Mouse (Mus musculus): ENCODE measurements around the gene Gm3336. TPM values are rescaled to one million over a fixed set of nuclear protein-coding genes. Genes with fewer than 3 reads are reported as not detected.

The Gm3336 gene
- polyA plus RNA-seq, 1 experiment: 0.23 TPM

GRCm38 (mm10) chr8:70758616-70759561, 40.5 kb downstream of the Gm3336 start:
- no peak for TF ChIP-seq POLR2A (IDR thresholded peaks at IDR 0.05; ENCODE audit: insufficient read length, low read depth)
- peak; percentile 18 for TF ChIP-seq POLR2AphosphoS2 (IDR thresholded peaks at IDR 0.05; ENCODE audit: insufficient read length, low read depth)
- no peak for TF ChIP-seq USF1 (IDR thresholded peaks at IDR 0.05; ENCODE audit: low read depth)
- TF ChIP-seq REST (IDR thresholded peaks at IDR 0.05; ENCODE audit: insufficient read depth, insufficient read length): no peak
- peak overlapping the region; percentile 81 for H3K4me2 ChIP-seq (ENCODE audit: low read depth)
- H3K4me3 ChIP-seq: peak overlapping the region; percentile 41

GRCm38 (mm10) chr8:70760350-70760749, 42.0 kb downstream of the Gm3336 start:
- H3K79me2 ChIP-seq (ENCODE audit: control insufficient read depth, insufficient read depth): no peaks in the 10 kb centered on the region
- TF ChIP-seq POLR2AphosphoS2 (IDR thresholded peaks at IDR 0.05; ENCODE audit: insufficient read length, low read depth): no peak
- no peak for TF ChIP-seq MYOD1 (IDR thresholded peaks at IDR 0.05; ENCODE audit: control insufficient read depth in 1 of 3, insufficient read length in 2 of 3, low read depth in 2 of 3)
- TF ChIP-seq REST (IDR thresholded peaks at IDR 0.05; ENCODE audit: insufficient read depth, insufficient read length): no peak
- no peak for TF ChIP-seq E2F4 (IDR thresholded peaks at IDR 0.05; ENCODE audit: insufficient read depth)
- no peak for TF ChIP-seq MAX (IDR thresholded peaks at IDR 0.05; ENCODE audit: low read depth)
- TF ChIP-seq POLR2A (IDR thresholded peaks at IDR 0.05; ENCODE audit: insufficient read length, low read depth): no peak
- no peak for TF ChIP-seq USF1 (IDR thresholded peaks at IDR 0.05; ENCODE audit: low read depth)
- no peak for TF ChIP-seq CEBPB (IDR thresholded peaks at IDR 0.05; ENCODE audit: insufficient read depth, poor library complexity, severe bottlenecking)
- no peak for TF ChIP-seq TCF3 (IDR thresholded peaks at IDR 0.05; ENCODE audit: insufficient read length, low read depth)
- TF ChIP-seq MYOG (IDR thresholded peaks at IDR 0.05; ENCODE audit: control insufficient read depth in 1 of 3, insufficient read depth in 1 of 3, insufficient read length in 2 of 3, low read depth in 2 of 3): no peak
- TF ChIP-seq TCF12 (IDR thresholded peaks at IDR 0.05; ENCODE audit: insufficient read depth, poor library complexity, severe bottlenecking): no peak
- TF ChIP-seq SRF (IDR thresholded peaks at IDR 0.05; ENCODE audit: control insufficient read depth, insufficient read length, low read depth): no peak
- H3K36me3 ChIP-seq (ENCODE audit: control insufficient read depth, insufficient read depth): no peaks in the 10 kb centered on the region
- H3K4me2 ChIP-seq (ENCODE audit: low read depth): peak overlapping the region; percentile 81
- H3K27me3 ChIP-seq (ENCODE audit: control insufficient read depth, insufficient read depth, insufficient read length): no peaks in the 10 kb centered on the region
- peak overlapping the region; percentile 79 for H3ac ChIP-seq (ENCODE audit: control insufficient read depth, insufficient read length)
- H3K4me3 ChIP-seq: peak overlapping the region; percentile 41

More at GRCm38 (mm10) chr8:70758616-70759561, 40.5 kb downstream of the Gm3336 start:
- Histone ChIP-seq H3K79me2 (ENCODE audit: control insufficient read depth, insufficient read depth) (no peaks in the 10 kb centered on the region), H3K27me3 (ENCODE audit: control insufficient read depth, insufficient read depth, insufficient read length) (no peaks in the 10 kb centered on the region), H3ac (ENCODE audit: control insufficient read depth, insufficient read length) (no peak overlapping the region), H3K36me3 (ENCODE audit: control insufficient read depth, insufficient read depth) (no peaks in the 10 kb centered on the region)

GRCm38 (mm10) chr8:70760775-70761406, 42.5 kb downstream of the Gm3336 start, which contains the start of gene Mpv17l2:
Gene Mpv17l2, minus strand, starts transcription at chr8:70760946.
- TF ChIP-seq MYOD1 (IDR thresholded peaks at IDR 0.05; ENCODE audit: control insufficient read depth in 1 of 3, insufficient read length in 2 of 3, low read depth in 2 of 3) (no peak), TCF12 (IDR thresholded peaks at IDR 0.05; ENCODE audit: insufficient read depth, poor library complexity, severe bottlenecking) (no peak), SRF (IDR thresholded peaks at IDR 0.05; ENCODE audit: control insufficient read depth, insufficient read length, low read depth) (peak; percentile 41), TCF3 (IDR thresholded peaks at IDR 0.05; ENCODE audit: insufficient read length, low read depth) (no peak), USF1 (IDR thresholded peaks at IDR 0.05; ENCODE audit: low read depth) (peak; percentile 55), POLR2A (IDR thresholded peaks at IDR 0.05; ENCODE audit: insufficient read length, low read depth) (peak; percentile 92), MYOG (IDR thresholded peaks at IDR 0.05; ENCODE audit: control insufficient read depth in 1 of 3, insufficient read depth in 1 of 3, insufficient read length in 2 of 3, low read depth in 2 of 3) (peak in 1 of 3 experiments; percentile 26), E2F4 (IDR thresholded peaks at IDR 0.05; ENCODE audit: insufficient read depth) (no peak), REST (IDR thresholded peaks at IDR 0.05; ENCODE audit: insufficient read depth, insufficient read length) (peak; percentile 19), CEBPB (IDR thresholded peaks at IDR 0.05; ENCODE audit: insufficient read depth, poor library complexity, severe bottlenecking) (no peak), POLR2AphosphoS2 (IDR thresholded peaks at IDR 0.05; ENCODE audit: insufficient read length, low read depth) (peak; percentile 56), MAX (IDR thresholded peaks at IDR 0.05; ENCODE audit: low read depth) (no peak)
- Histone ChIP-seq H3K79me2 (ENCODE audit: control insufficient read depth, insufficient read depth) (no peaks in the 10 kb centered on the region), H3K4me3 (peak within 1 kb of the TSS; percentile 41), H3K36me3 (ENCODE audit: control insufficient read depth, insufficient read depth) (no peaks in the 10 kb centered on the region), H3ac (ENCODE audit: control insufficient read depth, insufficient read length) (peak within 1 kb of the TSS; percentile 79), H3K27me3 (ENCODE audit: control insufficient read depth, insufficient read depth, insufficient read length) (no peaks in the 10 kb centered on the region), H3K4me2 (ENCODE audit: low read depth) (peak within 1 kb of the TSS; percentile 81)

- H3K4me3 ChIP-seq: no peak overlapping the region
- no peaks in the 10 kb centered on the region for H3K36me3 ChIP-seq (ENCODE audit: control insufficient read depth, insufficient read depth)
- H3K79me2 ChIP-seq (ENCODE audit: control insufficient read depth, insufficient read depth): no peaks in the 10 kb centered on the region
- TF ChIP-seq E2F4 (IDR thresholded peaks at IDR 0.05; ENCODE audit: insufficient read depth) (no peak), SRF (IDR thresholded peaks at IDR 0.05; ENCODE audit: control insufficient read depth, insufficient read length, low read depth) (no peak), POLR2AphosphoS2 (IDR thresholded peaks at IDR 0.05; ENCODE audit: insufficient read length, low read depth) (peak; percentile 27), MYOG (IDR thresholded peaks at IDR 0.05; ENCODE audit: control insufficient read depth in 1 of 3, insufficient read depth in 1 of 3, insufficient read length in 2 of 3, low read depth in 2 of 3) (no peak), CEBPB (IDR thresholded peaks at IDR 0.05; ENCODE audit: insufficient read depth, poor library complexity, severe bottlenecking) (no peak)
- H3K27me3 ChIP-seq (ENCODE audit: control insufficient read depth, insufficient read depth, insufficient read length): no peaks in the 10 kb centered on the region
- H3K4me2 ChIP-seq (ENCODE audit: low read depth): no peak overlapping the region
- no peak overlapping the region for H3ac ChIP-seq (ENCODE audit: control insufficient read depth, insufficient read length)
Measured at GRCm38 (mm10) chr8:70762118-70762517, 43.8 kb downstream of the Gm3336 start.
